Mouse (Mus musculus) thymus, adult 2 months (tissue): ENCODE data around the gene D430019H16Rik. TPM values are rescaled to one million over a fixed set of nuclear protein-coding genes. Genes with fewer than 3 reads are reported as not detected.

Experiments used
- DNase-seq: peaks from one replicate; pipeline ENCODE4 v3.0.0; 2021
- H3K27ac ChIP-seq: fragments of 200-500 bp; 2 replicates; pipeline ENCODE4 v1.5.1; 2012; ENCODE audit warnings: low read length, control low read depth; ENCODE audit not compliant: control insufficient read depth, insufficient read depth
- H3K27me3 ChIP-seq: fragments of 200-500 bp; 2 replicates; pipeline ENCODE4 v1.6.1; 2012; ENCODE audit warnings: mild to moderate bottlenecking, low read length, moderate library complexity, mixed read lengths; ENCODE audit not compliant: control insufficient read depth, insufficient read depth
- H3K36me3 ChIP-seq: fragments of 200-500 bp; 2 replicates; pipeline ENCODE4 v1.6.1; 2012; ENCODE audit warnings: mild to moderate bottlenecking, low read length, moderate library complexity; ENCODE audit not compliant: control insufficient read depth, insufficient read depth
- H3K4me1 ChIP-seq: fragments of 200-500 bp; replicated peaks from 2 replicates; pipeline ENCODE4 v1.6.1; 2012; ENCODE audit warnings: low read length; ENCODE audit not compliant: control insufficient read depth, insufficient read depth
- H3K4me3 ChIP-seq: fragments of 200-500 bp; 2 replicates; pipeline ENCODE4 v1.5.1; 2012; ENCODE audit warnings: mild to moderate bottlenecking, low read length, control low read depth, moderate library complexity; ENCODE audit not compliant: control insufficient read depth, insufficient read depth
- CTCF ChIP-seq: fragments of 200-500 bp; IDR thresholded peaks from 2 replicates; pipeline ENCODE4 v1.5.1; 2012; ENCODE audit warnings: mild to moderate bottlenecking, control low read depth, low read length, moderate library complexity, borderline replicate concordance; ENCODE audit not compliant: control insufficient read depth, poor library complexity, insufficient read depth; ENCODE audit errors: extremely low read depth
- POLR2A ChIP-seq: fragments of 200-500 bp; IDR thresholded peaks from 2 replicates; pipeline ENCODE4 v1.6.1; 2012; ENCODE audit warnings: mild to moderate bottlenecking, low read length, control low read depth, moderate library complexity; ENCODE audit not compliant: control insufficient read depth, poor library complexity, insufficient read depth; ENCODE audit errors: extremely low read depth
- WGBS: fragments of 180-500 bp; shearing (Covaris S2); methylation state at CpG from one replicate; pipeline ENCODE4 v1.1.7; 2018; 5-methylcytosine and 5-hydroxymethylcytosine counted together
- polyA plus RNA-seq: library from polyadenylated mRNA; depleted of rRNA; stranded (reverse); fragments of >200 nt; gene quantifications from 2 replicates; pipeline ENCODE4 v1.2.3, GENCODE M21; 2012

The D430019H16Rik gene
- polyA plus RNA-seq, 1 experiment: 1.2 TPM

DNA sequence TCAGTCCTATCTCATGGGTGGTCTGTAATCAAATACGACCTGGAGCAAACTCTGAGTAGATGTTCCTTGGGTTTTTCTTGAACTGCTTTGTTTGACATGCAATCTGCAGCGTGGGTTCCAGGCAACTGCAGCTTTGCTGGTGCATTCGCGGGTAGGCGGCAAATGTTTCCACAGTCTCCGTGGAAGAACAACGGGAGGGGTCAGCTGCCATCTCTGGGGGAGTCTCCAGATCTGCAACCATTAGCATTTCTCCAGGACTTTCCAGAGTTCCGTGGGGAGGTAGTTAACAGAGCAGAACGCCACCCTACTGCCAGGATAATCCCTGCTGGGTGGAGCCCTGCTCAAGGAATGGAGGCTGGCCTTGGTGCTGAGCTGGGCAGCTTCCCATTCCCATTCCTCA is 23.3 kb downstream of the D430019H16Rik start:
- TF ChIP-seq CTCF (no peak), POLR2A (no peak)
- Histone ChIP-seq H3K4me3 (no peak overlapping the region), H3K36me3 (no peaks in the 10 kb centered on the region), H3K27ac (no peak overlapping the region), H3K4me1 (no peaks in the 10 kb centered on the region), H3K27me3 (no peaks in the 10 kb centered on the region)
- no peak for DNase-seq
- WGBS: 77% methylated on average over 9 of the region's 9 CpGs

DNA sequence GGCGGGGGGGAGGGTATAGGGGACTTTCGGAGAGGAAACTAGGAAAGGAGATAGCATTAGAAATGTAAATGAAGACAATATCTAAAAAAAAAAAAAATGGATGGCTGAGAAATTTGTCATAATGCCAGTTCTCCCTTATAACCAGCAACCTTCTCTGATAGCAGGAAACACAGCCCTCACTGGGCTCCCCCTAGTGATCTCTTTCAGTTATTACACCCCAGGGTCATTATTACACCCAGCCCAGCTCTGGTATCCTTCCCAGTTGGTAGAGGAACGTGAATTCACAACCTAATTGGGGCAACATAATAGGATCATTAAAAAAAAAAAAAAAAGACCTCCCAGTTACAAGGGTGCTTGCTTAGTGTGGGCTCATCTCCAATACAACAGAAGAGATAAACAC is 29.8 kb downstream of the D430019H16Rik start:
- WGBS: 66% methylated on average over 3 of the region's 3 CpGs

DNA sequence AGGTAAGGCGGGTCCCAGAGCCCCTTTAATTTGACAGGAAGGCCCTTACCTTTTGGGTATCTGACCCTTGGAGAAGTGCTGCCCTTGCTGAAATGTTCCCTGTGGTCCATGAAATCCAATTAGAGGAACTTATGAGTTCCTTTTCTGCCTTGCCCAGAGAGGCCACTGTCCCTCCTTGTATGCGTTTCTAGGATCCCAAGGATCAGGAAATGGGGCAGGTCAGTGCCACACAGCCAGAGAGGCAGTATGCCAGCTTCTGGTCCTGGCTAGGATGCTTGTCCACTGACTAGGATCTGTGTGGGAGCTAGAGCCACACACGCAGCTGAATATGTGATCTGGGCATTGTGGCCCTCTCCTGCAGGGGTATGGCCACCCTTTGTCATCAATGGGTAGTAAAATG is 36.6 kb downstream of the D430019H16Rik start:
- no peak overlapping the region for H3K27ac ChIP-seq

More for the DNA sequence above, 29.8 kb downstream of the D430019H16Rik start:
- H3K4me1 ChIP-seq: no peaks in the 10 kb centered on the region
- H3K36me3 ChIP-seq: no peaks in the 10 kb centered on the region
- H3K27ac ChIP-seq: no peak overlapping the region
- TF ChIP-seq POLR2A (no peak), CTCF (no peak)
- DNase-seq: peak; percentile 13
- no peak overlapping the region for H3K4me3 ChIP-seq
- no peaks in the 10 kb centered on the region for H3K27me3 ChIP-seq

DNA sequence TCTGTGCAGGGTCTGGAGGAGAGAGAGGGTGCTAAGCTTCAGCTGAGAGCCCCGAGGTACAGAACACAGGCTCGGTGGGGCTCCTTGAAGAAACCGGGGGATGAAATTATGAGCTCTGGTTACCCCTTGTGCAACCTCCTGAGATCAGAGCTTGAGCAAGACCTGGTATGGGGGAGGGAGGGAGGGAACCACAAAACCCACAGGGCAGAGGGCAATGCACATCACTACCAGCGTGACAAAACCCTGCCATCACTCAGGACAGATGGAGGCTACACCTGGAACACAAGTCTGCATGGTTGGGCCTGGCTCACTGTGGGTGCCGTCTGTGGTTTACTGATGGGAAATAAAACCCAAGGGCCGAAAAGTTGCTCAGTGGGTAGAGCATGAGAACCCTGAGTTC is 37.1 kb downstream of the D430019H16Rik start:
- WGBS: 8% methylated on average over 6 of the region's 6 CpGs
- Histone ChIP-seq H3K27ac (no peak overlapping the region), H3K27me3 (no peaks in the 10 kb centered on the region), H3K4me3 (no peak overlapping the region), H3K36me3 (no peaks in the 10 kb centered on the region), H3K4me1 (no peaks in the 10 kb centered on the region)
- TF ChIP-seq CTCF: no peak
- TF ChIP-seq POLR2A: no peak
- no peak for DNase-seq

More for the DNA sequence above, 36.6 kb downstream of the D430019H16Rik start:
- H3K36me3 ChIP-seq: no peaks in the 10 kb centered on the region
- H3K4me1 ChIP-seq: no peaks in the 10 kb centered on the region
- no peak for DNase-seq
- H3K27me3 ChIP-seq: no peaks in the 10 kb centered on the region
- 87% methylated on average over 3 of the region's 3 CpGs for WGBS
- TF ChIP-seq CTCF (no peak), POLR2A (no peak)
- H3K4me3 ChIP-seq: no peak overlapping the region

DNA sequence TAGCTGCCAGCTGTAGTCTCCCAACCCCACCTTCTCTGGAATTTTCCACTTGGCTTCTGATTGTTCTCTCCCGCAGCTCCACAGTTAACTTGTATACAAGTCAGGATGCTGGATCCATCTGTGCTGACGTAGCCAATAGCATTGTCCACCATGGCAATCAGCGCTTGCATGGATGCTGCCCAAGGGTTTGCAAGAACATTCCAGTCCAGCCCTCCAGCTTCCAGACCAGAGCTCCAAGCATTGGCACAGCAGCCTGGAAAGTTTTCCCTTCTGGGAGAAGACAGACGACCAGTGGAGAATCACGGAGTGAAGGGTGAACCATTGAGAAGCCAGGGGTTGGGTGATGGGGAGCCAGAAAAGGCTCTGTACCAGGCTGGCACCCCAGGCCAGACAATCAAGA is 41.1 kb downstream of the D430019H16Rik start:
- Histone ChIP-seq H3K27me3 (no peaks in the 10 kb centered on the region), H3K36me3 (no peaks in the 10 kb centered on the region), H3K4me1 (no peaks in the 10 kb centered on the region), H3K4me3 (no peak overlapping the region), H3K27ac (no peak overlapping the region)
- no peak for DNase-seq
- TF ChIP-seq POLR2A (no peak), CTCF (no peak)
- WGBS: 89% methylated on average over 5 of the region's 5 CpGs

DNA sequence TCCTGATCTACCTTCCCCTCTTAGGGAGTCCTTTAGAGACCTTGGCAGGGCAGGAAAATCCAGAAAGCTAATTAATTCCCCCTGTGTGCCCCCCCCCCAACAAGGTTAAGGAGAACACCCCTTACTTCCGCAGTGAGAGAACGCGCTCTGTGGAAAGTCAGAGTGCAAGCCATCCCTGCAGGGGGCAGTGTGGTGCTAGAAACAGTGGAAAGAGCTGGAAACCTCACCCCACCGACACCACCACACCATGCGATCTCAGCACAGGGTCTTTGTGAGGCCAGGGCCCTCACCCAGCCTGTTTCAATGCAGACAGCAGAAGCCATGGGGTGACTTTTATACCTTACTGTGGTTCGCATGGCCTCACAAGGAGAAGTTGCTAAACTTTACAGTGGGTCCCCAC is 44.2 kb downstream of the D430019H16Rik start:
- no peaks in the 10 kb centered on the region for H3K27me3 ChIP-seq
- no peaks in the 10 kb centered on the region for H3K36me3 ChIP-seq
- H3K4me1 ChIP-seq: no peaks in the 10 kb centered on the region
- no peak overlapping the region for H3K4me3 ChIP-seq
- H3K27ac ChIP-seq: no peak overlapping the region
- 17% methylated on average over 6 of the region's 6 CpGs for WGBS
- TF ChIP-seq POLR2A (no peak), CTCF (peak; percentile 18; the same call in 1 of the 2 replicates)
- peak; percentile 58 for DNase-seq

DNA sequence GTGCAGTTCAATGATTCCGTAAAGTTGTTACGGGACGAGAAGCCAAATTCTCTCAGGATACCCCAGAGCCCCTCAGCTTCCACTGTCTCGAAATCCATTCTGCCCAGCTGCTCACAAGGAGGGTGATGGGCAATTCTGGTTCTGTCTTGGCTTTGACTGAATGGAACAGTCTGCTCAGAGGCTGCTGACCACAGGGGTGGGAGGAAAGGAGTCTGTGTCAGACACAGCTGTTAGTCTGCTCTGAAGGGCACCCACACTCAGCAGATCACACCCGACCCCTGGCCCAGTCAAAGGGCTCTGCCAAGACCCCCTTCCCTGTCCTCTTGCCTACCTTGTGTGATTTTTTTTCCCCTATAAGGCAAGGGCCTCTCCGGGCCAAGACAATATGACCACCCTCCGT is 44.8 kb downstream of the D430019H16Rik start:
- 94% methylated on average over 7 of the region's 7 CpGs for WGBS
- no peak overlapping the region for H3K27ac ChIP-seq
- H3K4me1 ChIP-seq: no peaks in the 10 kb centered on the region
- TF ChIP-seq POLR2A (no peak), CTCF (no peak)
- H3K27me3 ChIP-seq: no peaks in the 10 kb centered on the region
- no peak overlapping the region for H3K4me3 ChIP-seq
- DNase-seq: no peak
- H3K36me3 ChIP-seq: no peaks in the 10 kb centered on the region
